ENCODE assay signal across 32 mouse cellular contexts in the genomic region with DNA sequence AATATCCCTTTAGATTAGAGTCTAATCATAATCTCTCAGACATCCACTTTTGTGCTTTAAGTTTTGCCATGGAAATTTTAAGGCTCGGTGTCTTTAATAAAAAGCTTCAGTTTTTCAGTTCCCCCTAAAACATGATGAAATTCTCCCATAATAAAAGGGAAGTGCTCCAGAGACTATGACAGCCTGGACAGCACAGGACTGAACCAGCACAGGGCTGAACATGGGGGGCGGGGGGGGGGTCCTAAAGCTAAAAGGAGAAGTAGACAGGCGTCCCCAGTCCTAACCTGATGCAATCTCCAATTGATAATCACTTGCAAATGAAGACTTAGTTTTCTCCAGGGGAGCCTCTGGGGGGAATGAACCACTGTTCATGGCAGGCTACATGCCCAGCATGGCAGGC. TPM values are rescaled to one million over a fixed set of nuclear protein-coding genes. Genes with fewer than 3 reads are reported as not detected.
DNase-seq lines count a peak whose midpoint lies in the region; ATAC-seq and TF ChIP-seq lines count a peak whose summit lies in the region.
"Had no signal": no experiment of that assay in that cellular context is flagged by ENCODE, and none has a peak within 500 bp of the region (broad histone marks: within the 10 kb centered on the region; RNA-seq: fewer than 3 reads in every experiment).

No protein-coding gene starts in this region.

- H3K9ac ChIP-seq in liver, postnatal 0 days (replicated peaks): no peak overlapping the region
- H3K9ac ChIP-seq in liver, embryonic 12.5 days: no peak overlapping the region
- H3K9ac ChIP-seq: hindbrain, embryonic 14.5 days; limb, embryonic 13.5 days; neural tube, embryonic 12.5 days; stomach, embryonic 15.5 days had no signal

- WGBS in liver, postnatal 0 days (ENCODE audit: insufficient replicate concordance): 47% methylated on average over 3 of the region's 3 CpGs
- WGBS in liver, embryonic 12.5 days (ENCODE audit: insufficient replicate concordance): 41% methylated on average over 3 of the region's 3 CpGs

- ATAC-seq in liver, postnatal 0 days: peak; percentile 50
- no peak for ATAC-seq in liver, embryonic 12.5 days
- ATAC-seq in hematopoietic stem cell, adult 5-6 weeks (replicated peaks in 1 of 2; ENCODE audit: insufficient read depth in 1 of 2, low FRiP score in 2 of 2, low TSS enrichment in 1 of 2, low read depth in 1 of 2, poor library complexity in 2 of 2, severe bottlenecking in 2 of 2): peak; percentile 64 to 79; a peak in 3 of 4 replicates
- ATAC-seq in neutrophil, adult 5-6 weeks (ENCODE audit: extremely low read depth, insufficient number of reproducible peaks, low FRiP score, poor library complexity, severe bottlenecking): peak; percentile 42; the same call in 1 of the 2 replicates
- ATAC-seq: activated CD4-positive, CD25-positive, alpha-beta regulatory T cell, adult 4 months; forebrain, embryonic 16.5 days; intestine, postnatal 0 days; lung, postnatal 0 days; midbrain, embryonic 16.5 days had no signal

- no peak for DNase-seq in liver, postnatal 0 days
- DNase-seq in MEL-GATA-1-ER (ENCODE audit: extremely low read depth, low read depth): peak; percentile 62
- no peak for DNase-seq in spleen, postnatal 4 days (ENCODE audit: low spot score in 2 of 2)
- DNase-seq in spleen, postnatal 14 days (ENCODE audit: low spot score in 2 of 2): no peak
- no peak for DNase-seq in left cerebral cortex, adult 2 months (ENCODE audit: extremely low spot score in 1 of 2, low spot score in 2 of 2)
- DNase-seq: adrenal gland, adult 8-10 months; cerebellum, adult 18-20 months; cerebellum, postnatal 10 days; gastrocnemius, postnatal 10 days; heart, adult 18-20 months; kidney, adult 9 months; kidney, postnatal 10 days; layer of hippocampus, adult 9-11 months; lung, adult 18-20 months; right cerebral cortex, postnatal 4 days; thymus, postnatal 14 days had no signal

- TF ChIP-seq CTCF in liver, postnatal 0 days (IDR thresholded peaks at IDR 0.05; ENCODE audit: low read depth): no peak
- no peak for TF ChIP-seq CTCF in left cerebral cortex, adult 2 months (IDR thresholded peaks at IDR 0.05)

- no peaks in the 10 kb centered on the region for H3K36me3 ChIP-seq in liver, postnatal 0 days (replicated peaks; ENCODE audit: insufficient read depth, low read length)
- H3K36me3 ChIP-seq in liver, embryonic 12.5 days: no peaks in the 10 kb centered on the region
- H3K36me3 ChIP-seq: limb, embryonic 13.5 days; neural tube, embryonic 12.5 days; stomach, embryonic 15.5 days had no signal

- H3K9me3 ChIP-seq in liver, postnatal 0 days (ENCODE audit: low read length): no peaks in the 10 kb centered on the region
- no peaks in the 10 kb centered on the region for H3K9me3 ChIP-seq in liver, embryonic 12.5 days (replicated peaks)
- H3K9me3 ChIP-seq: limb, embryonic 13.5 days; neural tube, embryonic 12.5 days; stomach, embryonic 15.5 days had no signal

- no peak for TF ChIP-seq EP300 in liver, postnatal 0 days (IDR thresholded peaks at IDR 0.05; ENCODE audit: low read depth)

- peaks cover 13% of the 10 kb centered on the region for H3K4me1 ChIP-seq in liver, postnatal 0 days (ENCODE audit: insufficient read depth)
- peaks cover 24% of the 10 kb centered on the region for H3K4me1 ChIP-seq in liver, embryonic 12.5 days

- 0 out of 2 replicates have a peak overlapping the region, but pooled peaks have one; percentile 49 for H3K27ac ChIP-seq in liver, postnatal 0 days (ENCODE audit: low read depth)
- H3K27ac ChIP-seq in liver, embryonic 12.5 days: no peak overlapping the region
- no peak overlapping the region for H3K27ac ChIP-seq in left cerebral cortex, adult 2 months
- H3K27ac ChIP-seq: hindbrain, embryonic 14.5 days; limb, embryonic 13.5 days; neural tube, embryonic 12.5 days; stomach, embryonic 15.5 days had no signal

- no peak overlapping the region for H3K4me2 ChIP-seq in liver, postnatal 0 days (ENCODE audit: low read depth, low read length)
- no peak overlapping the region for H3K4me2 ChIP-seq in liver, embryonic 12.5 days
- H3K4me2 ChIP-seq: hindbrain, embryonic 14.5 days; limb, embryonic 13.5 days; liver, embryonic 11.5 days; midbrain, embryonic 11.5 days; neural tube, embryonic 12.5 days; stomach, embryonic 15.5 days had no signal

- no peak overlapping the region for H3K4me3 ChIP-seq in liver, postnatal 0 days (ENCODE audit: low read depth, low read length)
- H3K4me3 ChIP-seq in liver, embryonic 12.5 days: no peak overlapping the region
- no peak overlapping the region for H3K4me3 ChIP-seq in left cerebral cortex, adult 2 months
- H3K4me3 ChIP-seq: erythroblast, embryonic 14.5 days; limb, embryonic 13.5 days; myocyte; neural tube, embryonic 12.5 days; stomach, embryonic 15.5 days had no signal

- intact Hi-C loops in left cerebral cortex, adult 2 months (cut with DNase I): no loop called here

- H3K27me3 ChIP-seq in liver, postnatal 0 days (ENCODE audit: insufficient read depth, low read length): no peaks in the 10 kb centered on the region
- H3K27me3 ChIP-seq in liver, embryonic 12.5 days (replicated peaks): no peaks in the 10 kb centered on the region
- H3K27me3 ChIP-seq: limb, embryonic 13.5 days; neural tube, embryonic 12.5 days; stomach, embryonic 15.5 days had no signal

RNA-seq across cellular contexts. Expression of a gene that starts 36.0 kb away (rescaled TPM):
- polyA plus RNA-seq in liver, postnatal 0 days (2015; fragmentation: Nextera tagmentation; extraction: Ambion mirVana): 21.9 and 22.7 TPM in 2 replicates
- polyA plus RNA-seq in liver, embryonic 12.5 days (2016; fragmentation: Nextera tagmentation; extraction: Ambion mirVana): 17.4 and 18.1 TPM in 2 replicates
- 177 and 190 TPM in 2 replicates for total RNA-seq in hematopoietic stem cell, adult 5-6 weeks (2017)
- total RNA-seq in neutrophil, adult 5-6 weeks (2017): 247 and 262 TPM in 2 replicates
- 10 to 100 TPM; 71.4 to 75.1 TPM for total RNA-seq in left cerebral cortex, adult 2 months (2021)
